Mouse (Mus musculus): Measurements from ENCODE around the gene Lhpp. TPM values are rescaled to one million over a fixed set of nuclear protein-coding genes. Genes with fewer than 3 reads are reported as not detected.
"Not testable (repeated sequence)": the region's sequence is repeated elsewhere in the genome, so short reads cannot be mapped to it uniquely, and the experiment has no call there.

Lhpp gene
- total and polyA plus RNA-seq, 2 experiments from 2014 or later, result 22.9 to 40.1 TPM

DNA sequence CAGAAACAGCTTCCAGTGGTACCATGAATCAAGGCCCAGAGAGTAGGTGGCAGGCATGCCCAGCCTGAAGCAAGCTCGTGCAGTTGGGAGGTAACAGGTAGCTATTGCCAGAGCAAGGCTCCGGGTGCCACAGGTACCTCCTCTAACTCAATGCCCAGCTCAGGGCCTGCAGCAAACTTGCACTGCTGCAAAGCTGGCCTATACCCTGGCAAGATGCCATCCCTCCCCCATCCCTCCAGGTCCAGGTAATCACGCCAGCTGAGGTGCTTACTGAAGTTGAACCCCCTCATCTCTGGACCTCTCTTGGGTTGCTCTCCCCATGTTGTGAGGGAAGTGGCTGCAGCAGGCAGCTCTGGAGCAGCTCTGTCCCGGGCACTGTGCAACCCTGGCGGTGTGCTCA, 48.2 kb downstream of the Lhpp start:
- H3K27ac ChIP-seq (ENCODE audit: low read depth), result peak overlapping the region; percentile 62
- TF ChIP-seq EP300 (IDR thresholded peaks at IDR 0.05; ENCODE audit: low read depth) (no peak), CTCF (IDR thresholded peaks at IDR 0.05; ENCODE audit: low read depth) (no peak)
- H3K4me1 ChIP-seq (ENCODE audit: control insufficient read depth, insufficient read depth), result peaks cover 26% of the 10 kb centered on the region
- no peak overlapping the region for H3K4me3 ChIP-seq (ENCODE audit: low read depth, low read length)
- DNase-seq (ENCODE audit: low spot score), result no peak
- no peaks in the 10 kb centered on the region for H3K27me3 ChIP-seq (ENCODE audit: control insufficient read depth, insufficient read depth, low read length)
- H3K4me2 ChIP-seq (ENCODE audit: low read depth, low read length), result no peak overlapping the region
- H3K36me3 ChIP-seq (replicated peaks; ENCODE audit: control insufficient read depth, insufficient read depth, low read length), result no peaks in the 10 kb centered on the region
- ATAC-seq (ENCODE audit: insufficient read depth, low read depth), result no peak
- WGBS, result 78% methylated on average over 5 of the region's 5 CpGs
- no peak overlapping the region for H3K9ac ChIP-seq (replicated peaks; ENCODE audit: low read depth, low read length)
- no peaks in the 10 kb centered on the region for H3K9me3 ChIP-seq (replicated peaks; ENCODE audit: control insufficient read depth, low read length)

DNA sequence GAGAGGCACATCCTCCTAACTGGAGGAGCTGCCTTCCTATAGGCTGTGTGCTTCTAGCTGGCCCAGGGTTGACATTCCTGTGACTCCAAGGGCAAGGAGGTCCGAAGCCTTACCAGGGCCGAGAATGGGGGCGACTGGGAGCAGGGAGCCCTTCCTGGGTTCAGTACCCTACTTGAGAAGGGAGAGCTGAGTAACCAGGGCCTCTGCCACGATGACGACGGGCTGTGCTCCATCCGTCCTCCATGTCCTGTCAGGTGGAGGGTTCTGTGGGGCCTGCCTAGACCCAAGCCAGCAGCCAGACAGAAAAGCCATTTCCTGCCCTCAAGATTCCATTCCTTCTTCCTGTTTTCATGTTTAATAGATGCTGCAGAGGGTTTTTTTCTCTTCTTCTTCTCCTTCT, 49.2 kb downstream of the Lhpp start:
- no peak for ATAC-seq (ENCODE audit: insufficient read depth, low read depth)
- no peak for DNase-seq (ENCODE audit: low spot score)
- 54% methylated on average over 7 of the region's 7 CpGs for WGBS
- no peak overlapping the region for H3K4me3 ChIP-seq (ENCODE audit: low read depth, low read length)
- H3K9me3 ChIP-seq (replicated peaks; ENCODE audit: control insufficient read depth, low read length), result no peaks in the 10 kb centered on the region
- no peak overlapping the region for H3K9ac ChIP-seq (replicated peaks; ENCODE audit: low read depth, low read length)
- H3K4me1 ChIP-seq (ENCODE audit: control insufficient read depth, insufficient read depth), result peaks cover 26% of the 10 kb centered on the region
- H3K27ac ChIP-seq (ENCODE audit: low read depth), result peak overlapping the region; percentile 62
- H3K36me3 ChIP-seq (replicated peaks; ENCODE audit: control insufficient read depth, insufficient read depth, low read length), result no peaks in the 10 kb centered on the region
- no peaks in the 10 kb centered on the region for H3K27me3 ChIP-seq (ENCODE audit: control insufficient read depth, insufficient read depth, low read length)
- no peak overlapping the region for H3K4me2 ChIP-seq (ENCODE audit: low read depth, low read length)
- TF ChIP-seq CTCF (IDR thresholded peaks at IDR 0.05; ENCODE audit: low read depth) (no peak), EP300 (IDR thresholded peaks at IDR 0.05; ENCODE audit: low read depth) (no peak)

DNA sequence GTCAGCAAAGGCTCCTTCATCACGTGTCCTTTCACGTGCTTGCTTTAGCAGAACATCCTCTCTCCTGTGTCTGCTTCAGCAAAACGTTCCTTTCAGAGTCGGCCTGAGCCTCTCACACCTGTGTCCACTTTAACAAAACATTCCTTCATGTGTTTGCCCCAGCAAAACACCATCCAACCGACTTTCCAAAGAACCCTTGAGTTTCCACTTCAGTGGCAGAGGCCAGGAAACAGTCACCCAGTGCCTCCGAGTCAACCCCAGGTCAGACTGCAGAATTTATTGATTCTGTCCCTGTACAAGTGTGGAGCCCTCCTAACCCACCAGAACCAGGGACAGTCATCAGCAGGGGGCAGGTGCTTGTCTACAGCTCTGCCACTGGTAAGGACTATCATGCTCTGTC, 52.4 kb downstream of the Lhpp start:
- not testable (repeated sequence) for H3K27ac ChIP-seq (ENCODE audit: low read depth); H3K9ac ChIP-seq (replicated peaks; ENCODE audit: low read depth, low read length); H3K27me3 ChIP-seq (ENCODE audit: control insufficient read depth, insufficient read depth, low read length); H3K4me3 ChIP-seq (ENCODE audit: low read depth, low read length); ATAC-seq (ENCODE audit: insufficient read depth, low read depth); H3K9me3 ChIP-seq (replicated peaks; ENCODE audit: control insufficient read depth, low read length); H3K4me2 ChIP-seq (ENCODE audit: low read depth, low read length); H3K36me3 ChIP-seq (replicated peaks; ENCODE audit: control insufficient read depth, insufficient read depth, low read length); DNase-seq (ENCODE audit: low spot score)
- peaks cover 22% of the 10 kb centered on the region for H3K4me1 ChIP-seq (ENCODE audit: control insufficient read depth, insufficient read depth)
- WGBS, result 65% methylated on average over 6 of the region's 6 CpGs

DNA sequence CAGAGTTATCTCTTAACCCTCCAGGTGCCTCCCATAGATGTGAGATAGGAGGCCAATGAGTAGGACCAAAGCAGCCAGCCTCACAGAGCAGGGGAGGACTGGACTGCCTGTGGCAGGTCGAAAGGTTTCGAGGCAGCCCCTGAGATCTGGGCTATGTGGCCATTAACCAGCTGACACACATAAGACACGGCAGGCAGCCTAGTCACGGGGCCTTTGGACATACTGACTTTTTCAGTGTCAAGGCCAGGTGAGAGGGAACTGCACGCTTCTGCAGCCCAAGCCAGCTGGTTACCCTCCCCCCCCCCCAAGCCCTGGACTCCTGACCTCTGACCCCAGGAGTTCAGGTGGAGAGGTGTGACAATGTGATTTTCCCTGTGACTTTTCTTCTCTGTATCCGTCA, 54.4 kb downstream of the Lhpp start:
- DNase-seq (ENCODE audit: low spot score) (no peak), ATAC-seq (ENCODE audit: insufficient read depth, low read depth) (no peak)
- Histone ChIP-seq H3K27ac (ENCODE audit: low read depth) (no peak overlapping the region), H3K9ac (replicated peaks; ENCODE audit: low read depth, low read length) (no peak overlapping the region), H3K36me3 (replicated peaks; ENCODE audit: control insufficient read depth, insufficient read depth, low read length) (no peaks in the 10 kb centered on the region), H3K27me3 (ENCODE audit: control insufficient read depth, insufficient read depth, low read length) (no peaks in the 10 kb centered on the region), H3K9me3 (replicated peaks; ENCODE audit: control insufficient read depth, low read length) (no peaks in the 10 kb centered on the region), H3K4me2 (ENCODE audit: low read depth, low read length) (no peak overlapping the region), H3K4me1 (ENCODE audit: control insufficient read depth, insufficient read depth) (peaks cover 16% of the 10 kb centered on the region), H3K4me3 (ENCODE audit: low read depth, low read length) (no peak overlapping the region)
- WGBS, result 86% methylated on average over 6 of the region's 6 CpGs
- TF ChIP-seq CTCF (IDR thresholded peaks at IDR 0.05; ENCODE audit: low read depth) (no peak), EP300 (IDR thresholded peaks at IDR 0.05; ENCODE audit: low read depth) (no peak)

DNA sequence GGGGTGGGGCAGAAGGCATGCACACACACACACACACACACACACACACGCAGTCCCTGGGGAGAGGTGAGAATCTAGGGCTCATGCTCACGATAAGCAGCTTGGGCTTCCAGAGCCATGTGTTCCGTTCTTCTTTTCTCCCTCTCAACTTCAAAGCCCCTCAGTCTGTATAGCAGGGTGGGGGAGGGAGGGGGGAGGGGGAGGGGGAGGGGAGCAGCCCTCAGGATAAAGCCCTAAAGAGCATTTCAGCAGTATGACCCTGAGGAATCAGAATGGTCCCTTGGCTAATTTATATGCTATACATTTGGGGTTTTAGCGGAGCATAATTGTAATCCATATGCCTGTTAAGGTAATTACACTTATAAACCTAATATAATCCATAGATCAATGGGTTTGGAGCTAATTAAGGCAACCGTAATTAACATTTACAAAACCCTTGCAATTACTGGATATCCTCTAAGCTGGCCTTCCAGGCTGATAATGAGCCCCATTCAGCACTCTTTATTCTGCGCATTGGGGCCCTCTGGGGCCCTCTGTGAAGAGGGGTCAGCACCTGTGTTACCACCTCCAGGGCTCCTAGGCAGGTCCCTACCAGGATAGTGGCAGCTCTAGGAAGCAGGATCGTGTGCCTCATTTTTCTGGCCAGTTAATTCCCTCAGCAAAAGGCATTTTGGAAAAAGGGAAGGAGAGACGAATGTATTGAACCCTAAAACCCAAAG, 55.4 kb downstream of the Lhpp start:
- no peaks in the 10 kb centered on the region for H3K36me3 ChIP-seq (replicated peaks; ENCODE audit: control insufficient read depth, insufficient read depth, low read length)
- H3K27me3 ChIP-seq (ENCODE audit: control insufficient read depth, insufficient read depth, low read length), result no peaks in the 10 kb centered on the region
- H3K27ac ChIP-seq (ENCODE audit: low read depth), result no peak overlapping the region
- H3K4me3 ChIP-seq (ENCODE audit: low read depth, low read length), result no peak overlapping the region
- peaks cover 12% of the 10 kb centered on the region for H3K4me1 ChIP-seq (ENCODE audit: control insufficient read depth, insufficient read depth)
- no peaks in the 10 kb centered on the region for H3K9me3 ChIP-seq (replicated peaks; ENCODE audit: control insufficient read depth, low read length)
- 77% methylated on average over 8 of the region's 8 CpGs for WGBS
- H3K4me2 ChIP-seq (ENCODE audit: low read depth, low read length), result no peak overlapping the region
- DNase-seq (ENCODE audit: low spot score) (no peak), ATAC-seq (ENCODE audit: insufficient read depth, low read depth) (no peak)
- H3K9ac ChIP-seq (replicated peaks; ENCODE audit: low read depth, low read length), result no peak overlapping the region
- TF ChIP-seq EP300 (IDR thresholded peaks at IDR 0.05; ENCODE audit: low read depth), result no peak
- TF ChIP-seq CTCF (IDR thresholded peaks at IDR 0.05; ENCODE audit: low read depth), result no peak

DNA sequence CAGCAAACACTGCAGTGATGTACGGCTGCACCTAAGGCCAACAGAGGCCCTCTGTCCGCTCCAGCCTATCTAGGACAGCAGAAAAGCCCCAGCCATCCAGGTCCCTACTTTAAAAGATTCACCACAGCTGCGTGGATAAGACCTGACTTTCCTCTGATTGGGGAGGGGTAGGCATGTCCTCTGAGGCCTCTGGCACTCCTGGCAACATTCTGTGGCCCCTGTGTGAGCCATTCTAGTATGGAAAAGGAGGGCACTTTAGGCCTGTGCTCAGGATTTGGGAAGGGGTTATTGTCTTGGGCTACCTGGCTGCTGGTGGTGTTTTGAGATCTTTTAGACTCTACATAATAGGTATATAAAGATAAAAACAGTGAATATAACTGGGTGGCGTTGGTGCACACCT, 56.1 kb downstream of the Lhpp start:
- peaks cover 6% of the 10 kb centered on the region; the same call in 1 of the 2 replicates for H3K4me1 ChIP-seq (ENCODE audit: control insufficient read depth, insufficient read depth)
- no peaks in the 10 kb centered on the region for H3K36me3 ChIP-seq (replicated peaks; ENCODE audit: control insufficient read depth, insufficient read depth, low read length)
- DNase-seq (ENCODE audit: low spot score), result no peak
- H3K4me3 ChIP-seq (ENCODE audit: low read depth, low read length), result no peak overlapping the region
- no peaks in the 10 kb centered on the region for H3K27me3 ChIP-seq (ENCODE audit: control insufficient read depth, insufficient read depth, low read length)
- H3K9me3 ChIP-seq (replicated peaks; ENCODE audit: control insufficient read depth, low read length), result no peaks in the 10 kb centered on the region
- WGBS, result 87% methylated on average over 4 of the region's 4 CpGs
- no peak for ATAC-seq (ENCODE audit: insufficient read depth, low read depth)
- TF ChIP-seq EP300 (IDR thresholded peaks at IDR 0.05; ENCODE audit: low read depth), result no peak
- H3K9ac ChIP-seq (replicated peaks; ENCODE audit: low read depth, low read length), result no peak overlapping the region
- H3K27ac ChIP-seq (ENCODE audit: low read depth), result no peak overlapping the region
- no peak overlapping the region for H3K4me2 ChIP-seq (ENCODE audit: low read depth, low read length)
